Mouse (Mus musculus): ENCODE data around the gene Gm28308.

Gene Gm28308

DNA sequence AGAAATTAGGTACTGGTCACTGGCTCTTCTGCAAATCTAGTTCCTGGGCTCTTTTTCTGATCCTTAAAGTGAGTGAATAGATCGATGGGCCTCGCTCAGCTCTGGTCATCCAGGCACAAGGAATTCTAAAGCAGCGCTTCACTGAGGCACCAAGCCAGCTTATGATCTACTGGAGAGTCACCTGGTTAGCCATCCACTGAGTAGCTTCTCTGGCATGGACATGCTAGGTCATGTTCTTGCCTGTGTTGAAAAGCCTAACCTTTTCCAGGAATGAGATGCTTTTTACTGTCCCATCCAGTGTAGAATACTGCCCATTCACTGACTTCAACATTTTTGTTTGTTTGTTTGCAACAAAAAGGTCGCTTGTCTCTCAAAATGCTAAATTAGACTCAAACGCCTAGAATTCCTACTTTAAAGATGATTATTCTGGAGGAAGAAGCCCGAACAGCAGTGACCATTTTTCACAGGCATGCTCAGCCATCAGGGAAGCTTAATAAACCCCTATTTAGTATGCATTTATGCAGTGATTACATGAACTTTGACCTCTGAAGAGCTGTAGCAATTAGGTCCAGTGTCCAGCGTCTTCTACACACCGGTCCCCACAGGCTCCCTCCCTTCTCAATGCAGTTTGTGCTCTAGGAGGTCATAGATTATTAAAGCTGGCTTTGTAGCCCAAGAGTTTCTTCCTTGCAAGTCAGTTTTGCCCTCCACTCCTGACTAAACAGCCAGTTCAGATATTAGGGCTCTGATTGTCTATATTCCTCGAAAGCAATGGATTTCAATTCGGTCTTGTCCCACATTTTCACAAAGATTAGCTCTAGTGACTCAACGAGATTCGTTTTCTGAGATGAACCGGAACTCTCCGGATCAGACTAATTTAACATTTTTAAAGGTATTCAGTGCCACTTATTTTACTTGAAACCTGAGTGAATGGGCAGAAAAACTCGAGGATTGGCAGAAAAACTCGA is 60.6 kb downstream of the Gm28308 start:
- no peak for DNase-seq

DNA sequence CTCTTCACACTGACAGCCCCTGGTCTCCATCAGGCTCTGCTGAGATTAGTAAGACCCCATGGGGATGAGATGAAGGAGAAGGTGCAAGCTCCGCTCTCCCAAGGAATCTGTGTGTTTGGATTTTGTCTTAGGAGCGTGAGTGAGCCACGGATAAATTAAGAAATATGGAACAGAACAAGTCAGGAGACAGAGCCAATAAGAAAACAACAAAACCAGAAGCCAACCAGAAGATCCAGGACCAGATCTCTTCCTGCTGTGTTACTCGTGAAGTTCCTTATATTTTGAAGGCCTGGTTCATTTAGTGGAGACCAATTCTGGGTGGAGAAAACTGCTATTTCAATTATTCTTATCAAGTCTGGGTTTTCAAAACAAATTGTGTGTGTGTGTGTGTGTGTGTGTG is 61.6 kb downstream of the Gm28308 start:
- DNase-seq: no peak

- DNase-seq: no peak
Measured at GRCm38 (mm10) chr6:52150401-52150966, 62.7 kb downstream of the Gm28308 start.

DNA sequence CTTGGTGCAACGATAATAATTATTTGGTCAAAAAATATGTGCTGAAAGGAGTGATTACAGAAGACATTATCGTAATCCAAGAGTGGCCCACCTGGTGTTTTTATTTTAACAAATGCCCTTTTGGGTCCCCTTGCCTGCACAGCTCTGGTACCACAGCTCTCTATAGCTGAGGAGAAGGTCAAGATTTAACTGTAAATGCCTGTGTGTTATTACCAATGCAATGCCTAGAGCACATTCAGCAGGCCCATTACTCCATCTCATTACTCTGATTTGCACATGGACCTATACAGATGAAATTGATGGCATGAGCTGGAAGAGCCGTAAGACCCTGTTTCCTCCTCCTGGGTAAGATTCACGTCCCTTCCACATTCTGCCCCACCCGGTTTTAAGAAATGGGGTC is 74.0 kb downstream of the Gm28308 start:
- no peak for DNase-seq

DNA sequence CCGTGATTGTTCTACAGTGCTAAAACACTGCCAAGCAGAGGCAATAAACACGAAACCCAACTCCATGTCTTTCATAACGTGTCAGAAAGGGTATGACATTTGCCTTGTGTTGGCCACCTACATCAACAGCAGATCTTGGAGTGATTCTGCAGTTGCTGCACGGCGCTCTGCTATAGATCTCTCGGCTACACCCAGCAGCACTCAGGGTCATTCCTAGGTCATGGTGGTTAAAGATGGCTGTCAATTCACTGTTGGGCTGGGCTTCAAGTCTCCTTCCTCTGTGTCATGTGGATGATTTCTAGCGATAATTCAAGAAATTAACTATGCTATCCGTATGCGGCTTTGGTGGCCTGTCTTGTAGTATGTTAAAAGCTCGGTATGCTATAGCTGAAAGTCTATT is 74.6 kb downstream of the Gm28308 start:
- DNase-seq: no peak

DNA sequence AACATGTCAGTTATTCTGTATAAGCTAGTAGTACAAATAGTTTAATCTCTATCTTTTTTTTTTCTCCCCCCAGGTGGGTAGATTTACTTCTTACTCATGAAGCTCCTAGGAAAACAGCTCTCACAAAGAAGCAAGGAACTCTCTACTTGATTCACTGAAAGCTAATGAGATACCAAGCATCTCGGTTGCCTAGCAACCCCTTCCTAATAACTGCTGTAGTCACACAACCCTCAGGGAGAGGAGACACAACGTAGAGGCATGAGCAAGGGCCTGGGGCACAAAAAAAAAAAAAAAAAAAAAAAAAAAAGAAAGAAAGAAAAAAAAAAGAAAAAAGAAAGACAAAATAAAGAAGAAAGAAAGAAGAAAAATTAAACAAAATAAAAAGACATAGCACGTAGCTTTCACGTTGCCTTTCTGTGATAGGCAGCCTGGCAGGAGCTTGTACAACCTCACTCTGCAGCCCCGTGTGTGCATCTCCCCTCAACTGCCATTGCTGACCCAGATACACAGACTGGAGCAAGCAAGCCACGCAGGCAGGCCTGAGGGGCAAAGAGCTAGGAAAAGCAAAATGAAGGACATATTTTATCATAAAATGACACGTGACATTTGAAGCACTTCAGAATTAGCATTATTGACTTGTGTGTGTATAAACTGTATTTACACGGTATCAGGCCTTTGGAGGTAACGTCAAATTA is 75.2 kb downstream of the Gm28308 start:
- no peak for DNase-seq

- DNase-seq: no peak
Measured at GRCm38 (mm10) chr6:52123673-52124072, 89.5 kb downstream of the Gm28308 start.

- DNase-seq: no peak
Measured at GRCm38 (mm10) chr6:52121173-52121572, 92.0 kb downstream of the Gm28308 start.

GRCm38 (mm10) chr6:52118903-52119635 is 94.1 kb downstream of the Gm28308 start:
- DNase-seq: peak; percentile 17

GRCm38 (mm10) chr6:52115899-52116298 is 97.2 kb downstream of the Gm28308 start:
- DNase-seq: no peak
